Mouse (Mus musculus): Measurements from ENCODE around the gene Ptpa.

DNA sequence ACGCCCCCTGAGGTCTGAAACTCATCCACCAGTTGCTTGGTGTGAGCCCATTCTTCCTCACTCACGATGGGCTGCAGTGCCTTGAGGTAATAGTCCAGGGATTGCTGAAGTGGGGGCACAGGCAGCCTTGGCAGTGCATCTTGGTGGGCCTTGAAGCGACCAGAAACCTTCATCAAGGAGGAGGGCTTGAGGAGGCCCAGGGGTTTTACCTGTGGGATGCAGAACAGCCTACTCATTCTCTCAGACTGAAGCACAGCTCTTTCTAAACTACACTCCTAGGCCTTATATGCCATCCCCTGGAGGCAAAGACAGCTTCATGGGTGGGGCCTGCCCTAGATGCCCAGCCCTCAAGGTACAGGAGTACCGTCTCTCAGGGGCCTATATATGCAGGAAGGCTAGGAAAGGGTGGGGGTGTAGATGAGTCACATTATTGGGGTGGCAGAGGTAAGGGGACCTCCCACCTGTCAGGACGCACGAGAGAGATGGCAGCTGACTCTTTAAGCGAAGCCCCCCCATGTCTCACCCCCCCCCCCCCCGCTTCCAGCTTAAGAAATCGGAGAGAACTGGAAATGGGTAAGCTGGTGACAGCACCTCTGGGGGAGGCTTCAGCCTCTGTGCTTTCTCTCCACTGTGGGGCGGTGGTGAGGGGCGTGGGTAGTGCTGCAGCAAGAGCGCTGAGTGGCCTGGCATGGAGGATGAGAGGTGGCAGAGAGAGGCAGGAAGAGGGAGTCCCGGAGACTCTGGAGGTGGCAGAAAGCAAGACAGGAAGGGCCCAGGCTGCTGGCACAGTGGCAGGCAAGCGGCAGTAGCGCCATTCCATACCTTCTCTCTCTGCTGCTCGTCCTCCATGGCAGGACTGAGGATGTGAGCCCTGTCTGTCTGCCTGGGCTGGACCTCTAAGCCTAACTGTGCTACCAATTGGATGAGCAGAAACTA, 2.5 kb upstream of the Ptpa start:
- TF ChIP-seq CTCF (IDR thresholded peaks at IDR 0.05; ENCODE audit: control insufficient read depth, insufficient read depth, insufficient read length) (no peak), MYOG (IDR thresholded peaks at IDR 0.05; ENCODE audit: control insufficient read depth, extremely low read depth, insufficient read length) (no peak), CEBPB (IDR thresholded peaks at IDR 0.05; ENCODE audit: low read depth) (no peak)

Data from C2C12 (cell line).